Mouse (Mus musculus) brown adipose tissue, adult 24 weeks (tissue): Measurements from ENCODE around the gene Tnnc2. TPM values are rescaled to one million over a fixed set of nuclear protein-coding genes. Genes with fewer than 3 reads are reported as not detected.

Experiments used
- H3K27ac ChIP-seq: fragments of 200-500 bp; replicated peaks from 2 replicates; pipeline ENCODE4 v1.5.1; 2012; ENCODE audit warnings: low read depth, mild to moderate bottlenecking, low read length
- H3K4me1 ChIP-seq: fragments of 200-500 bp; 2 replicates; pipeline ENCODE4 v1.6.1; 2012; ENCODE audit warnings: low read length, mixed read lengths; ENCODE audit not compliant: control insufficient read depth, insufficient read depth, insufficient read length
- H3K4me3 ChIP-seq: fragments of 200-500 bp; 2 replicates; pipeline ENCODE4 v1.5.1; 2012; ENCODE audit warnings: low read depth, mild to moderate bottlenecking, low read length, moderate library complexity; ENCODE audit not compliant: insufficient read depth
- polyA plus RNA-seq: library from polyadenylated mRNA; stranded (reverse); fragments of >200 nt; gene quantifications from 2 replicates; pipeline ENCODE4 v1.2.4, GENCODE M21; 2012; ENCODE audit not compliant: missing spikeins, insufficient read depth, insufficient read length

Tnnc2 gene
- polyA plus RNA-seq, 1 experiment: 204 TPM

- H3K4me3 ChIP-seq: no peak overlapping the region
- no peaks in the 10 kb centered on the region for H3K4me1 ChIP-seq
- H3K27ac ChIP-seq: no peak overlapping the region
These were observed 8.6 kb downstream of the Tnnc2 start for GRCm38 (mm10) chr2:164771123-164771522.

GRCm38 (mm10) chr2:164770279-164770678, 9.5 kb downstream of the Tnnc2 start:
- no peaks in the 10 kb centered on the region for H3K4me1 ChIP-seq
- H3K4me3 ChIP-seq: peak overlapping the region; percentile 64
- H3K27ac ChIP-seq: no peak overlapping the region

GRCm38 (mm10) chr2:164769258-164770037, 10.3 kb downstream of the Tnnc2 start, which contains the start of gene Ube2c:
Ube2c (plus strand) TSS chr2:164769898.
- no peak within 1 kb of the TSS for H3K27ac ChIP-seq
- peak within 1 kb of the TSS; percentile 70 for H3K4me3 ChIP-seq
- H3K4me1 ChIP-seq: no peaks in the 10 kb centered on the region

GRCm38 (mm10) chr2:164767812-164768540, 11.8 kb downstream of the Tnnc2 start:
- no peaks in the 10 kb centered on the region for H3K4me1 ChIP-seq
- no peak overlapping the region for H3K4me3 ChIP-seq
- H3K27ac ChIP-seq: peak overlapping the region; percentile 44; the same call in 1 of the 2 replicates

GRCm38 (mm10) chr2:164765841-164766240, 13.9 kb downstream of the Tnnc2 start:
- Histone ChIP-seq H3K27ac (no peak overlapping the region), H3K4me3 (no peak overlapping the region), H3K4me1 (no peaks in the 10 kb centered on the region)

GRCm38 (mm10) chr2:164762593-164762992, 17.2 kb downstream of the Tnnc2 start:
- H3K4me3 ChIP-seq: no peak overlapping the region
- H3K27ac ChIP-seq: no peak overlapping the region
- H3K4me1 ChIP-seq: peaks cover 2% of the 10 kb centered on the region; the same call in 1 of the 2 replicates

- H3K27ac ChIP-seq: no peak overlapping the region
- peaks cover 2% of the 10 kb centered on the region; the same call in 1 of the 2 replicates for H3K4me1 ChIP-seq
- H3K4me3 ChIP-seq: no peak overlapping the region
These were observed 17.8 kb downstream of the Tnnc2 start for GRCm38 (mm10) chr2:164761971-164762370.

GRCm38 (mm10) chr2:164761502-164761901, 18.3 kb downstream of the Tnnc2 start:
- peaks cover 2% of the 10 kb centered on the region; the same call in 1 of the 2 replicates for H3K4me1 ChIP-seq
- H3K4me3 ChIP-seq: no peak overlapping the region
- H3K27ac ChIP-seq: no peak overlapping the region

- Histone ChIP-seq H3K27ac (no peak overlapping the region), H3K4me1 (peaks cover 2% of the 10 kb centered on the region; the same call in 1 of the 2 replicates), H3K4me3 (no peak overlapping the region)
These were observed 19.5 kb downstream of the Tnnc2 start for GRCm38 (mm10) chr2:164760059-164760833.

- H3K4me1 ChIP-seq: peaks cover 2% of the 10 kb centered on the region; the same call in 1 of the 2 replicates
- H3K4me3 ChIP-seq: no peak overlapping the region
These were observed 21.1 kb downstream of the Tnnc2 start for GRCm38 (mm10) chr2:164758692-164759091.

GRCm38 (mm10) chr2:164757841-164758240, 21.9 kb downstream of the Tnnc2 start:
- no peak overlapping the region for H3K4me3 ChIP-seq
- H3K27ac ChIP-seq: no peak overlapping the region
- H3K4me1 ChIP-seq: peaks cover 2% of the 10 kb centered on the region; the same call in 1 of the 2 replicates

More at GRCm38 (mm10) chr2:164758692-164759091, 21.1 kb downstream of the Tnnc2 start:
- H3K27ac ChIP-seq: no peak overlapping the region

GRCm38 (mm10) chr2:164754800-164755199, 25.0 kb downstream of the Tnnc2 start:
- Histone ChIP-seq H3K4me1 (no peaks in the 10 kb centered on the region), H3K27ac (no peak overlapping the region), H3K4me3 (no peak overlapping the region)

GRCm38 (mm10) chr2:164754105-164754504, 25.7 kb downstream of the Tnnc2 start:
- no peak overlapping the region for H3K4me3 ChIP-seq
- no peaks in the 10 kb centered on the region for H3K4me1 ChIP-seq
- no peak overlapping the region for H3K27ac ChIP-seq

GRCm38 (mm10) chr2:164752454-164752853, 27.3 kb downstream of the Tnnc2 start:
- no peak overlapping the region for H3K27ac ChIP-seq

GRCm38 (mm10) chr2:164748991-164749390, 30.8 kb downstream of the Tnnc2 start:
- no peak overlapping the region for H3K27ac ChIP-seq
- H3K4me1 ChIP-seq: peaks cover 4% of the 10 kb centered on the region; the same call in 1 of the 2 replicates
- H3K4me3 ChIP-seq: no peak overlapping the region

More at GRCm38 (mm10) chr2:164752454-164752853, 27.3 kb downstream of the Tnnc2 start:
- Histone ChIP-seq H3K4me1 (no peaks in the 10 kb centered on the region), H3K4me3 (no peak overlapping the region)
